Mouse (Mus musculus): ENCODE results near the gene Bloc1s1. TPM values are rescaled to one million over a fixed set of nuclear protein-coding genes. Genes with fewer than 3 reads are reported as not detected.

The Bloc1s1 gene
- polyA plus RNA-seq, 1 experiment from 2014 or later = 197 TPM

- H3K27ac ChIP-seq = no peak overlapping the region
- no peak for ATAC-seq (ENCODE audit: insufficient number of reproducible peaks, insufficient read depth, low FRiP score, low TSS enrichment, low read depth)
- no peak overlapping the region for H3K4me2 ChIP-seq
- no peaks in the 10 kb centered on the region for H3K36me3 ChIP-seq
- WGBS = 67% methylated on average over 7 of the region's 7 CpGs
- peaks cover 70% of the 10 kb centered on the region for H3K27me3 ChIP-seq
- no peaks in the 10 kb centered on the region for H3K9me3 ChIP-seq
- no peak overlapping the region for H3K4me3 ChIP-seq (replicated peaks)
- peaks cover 9% of the 10 kb centered on the region; the same call in 1 of the 2 replicates for H3K4me1 ChIP-seq (replicated peaks)
- no peak overlapping the region for H3K9ac ChIP-seq (replicated peaks)
These were observed 6.0 kb upstream of the Bloc1s1 start for GRCm38 (mm10) chr10:128929638-128930378.

GRCm38 (mm10) chr10:128928356-128928755 lies 4.5 kb upstream of the Bloc1s1 start:
- peaks cover 59% of the 10 kb centered on the region for H3K27me3 ChIP-seq
- 43% methylated on average over 4 of the region's 4 CpGs for WGBS
- no peak overlapping the region for H3K4me2 ChIP-seq
- no peak for ATAC-seq (ENCODE audit: insufficient number of reproducible peaks, insufficient read depth, low FRiP score, low TSS enrichment, low read depth)
- no peak overlapping the region for H3K4me3 ChIP-seq (replicated peaks)
- no peaks in the 10 kb centered on the region for H3K9me3 ChIP-seq
- no peaks in the 10 kb centered on the region for H3K36me3 ChIP-seq
- no peak overlapping the region for H3K27ac ChIP-seq
- peaks cover 6% of the 10 kb centered on the region for H3K4me1 ChIP-seq (replicated peaks)
- no peak overlapping the region for H3K9ac ChIP-seq (replicated peaks)

- peaks cover 10% of the 10 kb centered on the region; the same call in 1 of the 2 replicates for H3K36me3 ChIP-seq
- H3K9me3 ChIP-seq = no peaks in the 10 kb centered on the region
- peak overlapping the region; percentile 74 for H3K9ac ChIP-seq (replicated peaks)
- peak overlapping the region; percentile 76 for H3K4me3 ChIP-seq (replicated peaks)
- peaks cover 36% of the 10 kb centered on the region for H3K4me1 ChIP-seq (replicated peaks)
- WGBS = 1% methylated on average over 42 of the region's 42 CpGs
- peak overlapping the region; percentile 73 for H3K4me2 ChIP-seq
- peaks cover 10% of the 10 kb centered on the region for H3K27me3 ChIP-seq
- peak overlapping the region; percentile 86 for H3K27ac ChIP-seq
- ATAC-seq (ENCODE audit: insufficient number of reproducible peaks, insufficient read depth, low FRiP score, low TSS enrichment, low read depth) = peak; percentile 86
These were observed 683 bp downstream of the Bloc1s1 start for GRCm38 (mm10) chr10:128923013-128923691.

GRCm38 (mm10) chr10:128922822-128923012 lies 1.1 kb downstream of the Bloc1s1 start, which contains the start of gene Rdh5:
TSS of gene Rdh5 (minus strand) at chr10:128922888.
- Histone ChIP-seq H3K4me1 (replicated peaks) (peaks cover 36% of the 10 kb centered on the region), H3K4me2 (peak within 1 kb of the TSS; percentile 73), H3K9me3 (no peaks in the 10 kb centered on the region), H3K4me3 (replicated peaks) (peak within 1 kb of the TSS; percentile 76), H3K27me3 (peaks cover 6% of the 10 kb centered on the region; the same call in 1 of the 2 replicates), H3K27ac (peak within 1 kb of the TSS; percentile 86), H3K9ac (replicated peaks) (peak within 1 kb of the TSS; percentile 74), H3K36me3 (peaks cover 14% of the 10 kb centered on the region)
- WGBS = 9% methylated on average over 1 of the region's 1 CpGs
- ATAC-seq (ENCODE audit: insufficient number of reproducible peaks, insufficient read depth, low FRiP score, low TSS enrichment, low read depth) = no peak

GRCm38 (mm10) chr10:128921883-128922821 lies 1.7 kb downstream of the Bloc1s1 start:
- H3K36me3 ChIP-seq = peaks cover 20% of the 10 kb centered on the region
- H3K9me3 ChIP-seq = no peaks in the 10 kb centered on the region
- 0 out of 2 replicates have a peak, but pooled peaks cover 3% of the 10 kb centered on the region for H3K27me3 ChIP-seq
- whole genome bisulfite sequencing = 75% methylated on average over 16 of the region's 16 CpGs
- H3K4me2 ChIP-seq = peak overlapping the region; percentile 73
- peaks cover 36% of the 10 kb centered on the region for H3K4me1 ChIP-seq (replicated peaks)
- ATAC-seq (ENCODE audit: insufficient number of reproducible peaks, insufficient read depth, low FRiP score, low TSS enrichment, low read depth) = no peak
- peak overlapping the region; percentile 86; the same call in 1 of the 2 replicates for H3K27ac ChIP-seq
- H3K9ac ChIP-seq (replicated peaks) = peak overlapping the region; percentile 74
- H3K4me3 ChIP-seq (replicated peaks) = peak overlapping the region; percentile 76

GRCm38 (mm10) chr10:128921251-128921650 lies 2.6 kb downstream of the Bloc1s1 start:
- H3K36me3 ChIP-seq = peaks cover 29% of the 10 kb centered on the region
- H3K9me3 ChIP-seq = no peaks in the 10 kb centered on the region
- no peak overlapping the region for H3K9ac ChIP-seq (replicated peaks)
- no peak for ATAC-seq (ENCODE audit: insufficient number of reproducible peaks, insufficient read depth, low FRiP score, low TSS enrichment, low read depth)
- H3K27me3 ChIP-seq = 0 out of 2 replicates have a peak, but pooled peaks cover 3% of the 10 kb centered on the region
- H3K4me3 ChIP-seq (replicated peaks) = no peak overlapping the region
- no peak overlapping the region; the same call in 1 of the 2 replicates for H3K4me2 ChIP-seq
- H3K4me1 ChIP-seq (replicated peaks) = peaks cover 36% of the 10 kb centered on the region
- peak overlapping the region; percentile 41; the same call in 1 of the 2 replicates for H3K27ac ChIP-seq
- 36% methylated on average over 1 of the region's 1 CpGs for WGBS

- H3K4me1 ChIP-seq (replicated peaks) = peaks cover 36% of the 10 kb centered on the region
- 47% methylated on average over 3 of the region's 3 CpGs for WGBS
- 0 out of 2 replicates have a peak, but pooled peaks cover 3% of the 10 kb centered on the region for H3K27me3 ChIP-seq
- H3K9me3 ChIP-seq = no peaks in the 10 kb centered on the region
- peaks cover 33% of the 10 kb centered on the region for H3K36me3 ChIP-seq
- no peak overlapping the region for H3K4me3 ChIP-seq (replicated peaks)
- no peak for ATAC-seq (ENCODE audit: insufficient number of reproducible peaks, insufficient read depth, low FRiP score, low TSS enrichment, low read depth)
- H3K4me2 ChIP-seq = no peak overlapping the region; the same call in 1 of the 2 replicates
- H3K27ac ChIP-seq = peak overlapping the region; percentile 41; the same call in 1 of the 2 replicates
- H3K9ac ChIP-seq (replicated peaks) = no peak overlapping the region
These were observed 3.1 kb downstream of the Bloc1s1 start for GRCm38 (mm10) chr10:128920736-128921161.

GRCm38 (mm10) chr10:128919966-128920365 lies 3.9 kb downstream of the Bloc1s1 start:
- 0 out of 2 replicates have a peak, but pooled peaks cover 3% of the 10 kb centered on the region for H3K27me3 ChIP-seq
- peaks cover 41% of the 10 kb centered on the region for H3K36me3 ChIP-seq
- H3K9ac ChIP-seq (replicated peaks) = no peak overlapping the region
- H3K27ac ChIP-seq = no peak overlapping the region
- H3K4me3 ChIP-seq (replicated peaks) = no peak overlapping the region
- H3K9me3 ChIP-seq = no peaks in the 10 kb centered on the region
- no peak overlapping the region for H3K4me2 ChIP-seq
- peaks cover 36% of the 10 kb centered on the region for H3K4me1 ChIP-seq (replicated peaks)
- no peak for ATAC-seq (ENCODE audit: insufficient number of reproducible peaks, insufficient read depth, low FRiP score, low TSS enrichment, low read depth)
- 83% methylated on average over 7 of the region's 7 CpGs for WGBS

GRCm38 (mm10) chr10:128919203-128919631 lies 4.6 kb downstream of the Bloc1s1 start:
- H3K4me1 ChIP-seq (replicated peaks) = peaks cover 36% of the 10 kb centered on the region
- 29% methylated on average over 6 of the region's 6 CpGs for WGBS
- no peak for ATAC-seq (ENCODE audit: insufficient number of reproducible peaks, insufficient read depth, low FRiP score, low TSS enrichment, low read depth)
- H3K9ac ChIP-seq (replicated peaks) = peak overlapping the region; percentile 4; the same call in 1 of the 2 replicates
- no peaks in the 10 kb centered on the region for H3K9me3 ChIP-seq
- H3K27ac ChIP-seq = peak overlapping the region; percentile 50; the same call in 1 of the 2 replicates
- H3K36me3 ChIP-seq = peaks cover 48% of the 10 kb centered on the region
- no peak overlapping the region for H3K4me3 ChIP-seq (replicated peaks)
- 0 out of 2 replicates have a peak, but pooled peaks cover 2% of the 10 kb centered on the region for H3K27me3 ChIP-seq
- H3K4me2 ChIP-seq = no peak overlapping the region

- no peak overlapping the region for H3K4me2 ChIP-seq
- WGBS = 74% methylated on average over 7 of the region's 7 CpGs
- no peak for ATAC-seq (ENCODE audit: insufficient number of reproducible peaks, insufficient read depth, low FRiP score, low TSS enrichment, low read depth)
- peaks cover 58% of the 10 kb centered on the region for H3K36me3 ChIP-seq
- H3K27ac ChIP-seq = no peak overlapping the region
- H3K9ac ChIP-seq (replicated peaks) = no peak overlapping the region
- peaks cover 34% of the 10 kb centered on the region for H3K4me1 ChIP-seq (replicated peaks)
- no peaks in the 10 kb centered on the region for H3K9me3 ChIP-seq
- H3K27me3 ChIP-seq = no peaks in the 10 kb centered on the region
- no peak overlapping the region for H3K4me3 ChIP-seq (replicated peaks)
These were observed 5.6 kb downstream of the Bloc1s1 start for GRCm38 (mm10) chr10:128918246-128918645.
